Mouse (Mus musculus): ENCODE results near the gene Mfge8.

GRCm38 (mm10) chr7:79130385-79130784, 18.5 kb downstream of the Mfge8 start:
- TF ChIP-seq CTCF (IDR thresholded peaks at IDR 0.05; ENCODE audit: low read depth) (no peak), EP300 (IDR thresholded peaks at IDR 0.05; ENCODE audit: low read depth) (no peak)

Data from liver, embryonic 14.5 days (tissue).